Mouse (Mus musculus) limb, embryonic 11.5 days (tissue): ENCODE results near the gene Gm38392. TPM values are rescaled to one million over a fixed set of nuclear protein-coding genes. Genes with fewer than 3 reads are reported as not detected.

ENCODE experiments used
- ATAC-seq: fragments of 200-750 bp; cut with Nextera tagmentation; 2 replicates; pipeline ENCODE4 v1.8.0; 2017; ENCODE audit warnings: low read depth; ENCODE audit not compliant: insufficient number of reproducible peaks, low FRiP score, low TSS enrichment
- DNase-seq: peaks from one replicate; pipeline ENCODE4 v3.0.0-alpha.2; 2015; ENCODE audit warnings: low spot score
- H3K27ac ChIP-seq: fragments of 300-500 bp; sonication (generic); replicated peaks from 2 replicates; pipeline ENCODE4 v1.5.1; 2014; ENCODE audit warnings: low read depth, mild to moderate bottlenecking, low read length
- H3K27me3 ChIP-seq: fragments of 300-500 bp; sonication (generic); 2 replicates; pipeline ENCODE4 v1.6.1; 2014; ENCODE audit warnings: mild to moderate bottlenecking, low read length, mixed read lengths; ENCODE audit not compliant: control insufficient read depth, insufficient read depth
- H3K36me3 ChIP-seq: fragments of 300-500 bp; sonication (generic); 2 replicates; pipeline ENCODE4 v1.6.1; 2014; ENCODE audit warnings: mild to moderate bottlenecking, low read length, moderate library complexity, mixed read lengths; ENCODE audit not compliant: control insufficient read depth, insufficient read depth
- H3K4me1 ChIP-seq: fragments of 300-500 bp; sonication (generic); 2 replicates; pipeline ENCODE4 v1.6.1; 2014; ENCODE audit warnings: low read length, mixed read lengths; ENCODE audit not compliant: control insufficient read depth, insufficient read depth
- H3K4me2 ChIP-seq: fragments of 300-500 bp; sonication (generic); 2 replicates; pipeline ENCODE4 v1.6.1; 2014; ENCODE audit warnings: low read depth, mild to moderate bottlenecking, moderate library complexity; ENCODE audit not compliant: severe bottlenecking
- H3K4me3 ChIP-seq: fragments of 300-500 bp; sonication (generic); 2 replicates; pipeline ENCODE4 v1.5.1; 2014; ENCODE audit warnings: low read depth, low read length
- H3K9ac ChIP-seq: fragments of 300-500 bp; sonication (generic); 2 replicates; pipeline ENCODE4 v1.6.1; 2014; ENCODE audit warnings: mild to moderate bottlenecking, low read length
- H3K9me3 ChIP-seq: fragments of 300-500 bp; sonication (generic); 2 replicates; pipeline ENCODE4 v1.6.1; 2016; ENCODE audit warnings: low read length; ENCODE audit not compliant: control insufficient read depth
- WGBS: fragments of 180-500 bp; shearing (Covaris S2); extraction: QIAGEN DNeasy Blood & Tissue Kit; methylation state at CpG from one replicate; pipeline ENCODE4 v1.1.7; 2014; 5-methylcytosine and 5-hydroxymethylcytosine counted together
- polyA plus RNA-seq: library from polyadenylated mRNA; unstranded; fragments of >200 nt; fragmentation: Nextera tagmentation; extraction: Ambion mirVana; gene quantifications from 2 replicates; pipeline ENCODE4 v1.2.1, GENCODE M21; 2014

The Gm38392 gene
- polyA plus RNA-seq: 0.37 and 0.59 TPM in 2 replicates

DNA sequence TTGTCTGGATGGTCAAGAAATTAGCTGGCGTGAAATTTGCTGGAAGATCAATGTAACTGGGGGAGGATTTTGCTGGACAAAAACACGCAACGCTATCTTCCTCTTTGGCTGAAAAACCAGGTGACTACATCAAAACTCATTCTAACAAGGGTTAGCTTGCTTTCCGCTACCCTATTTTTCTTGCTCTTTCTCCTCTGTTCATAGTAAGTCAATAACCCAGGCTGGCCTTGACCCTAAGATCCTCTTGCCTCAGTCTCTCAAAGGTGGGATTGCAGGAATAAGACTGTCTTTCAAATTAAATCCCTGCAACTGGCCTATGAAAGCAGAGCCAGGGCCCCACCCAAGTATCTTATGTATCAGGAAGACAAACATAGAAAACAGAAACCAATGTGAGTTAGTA lies at the start of gene Gm38392:
Gm38392 (minus strand) TSS at position 101 of the 400 bp plus-strand sequence.
- 94% methylated on average over 4 of the region's 4 CpGs for WGBS
- Histone ChIP-seq H3K27ac (no peak within 1 kb of the TSS), H3K4me3 (no peak within 1 kb of the TSS)

DNA sequence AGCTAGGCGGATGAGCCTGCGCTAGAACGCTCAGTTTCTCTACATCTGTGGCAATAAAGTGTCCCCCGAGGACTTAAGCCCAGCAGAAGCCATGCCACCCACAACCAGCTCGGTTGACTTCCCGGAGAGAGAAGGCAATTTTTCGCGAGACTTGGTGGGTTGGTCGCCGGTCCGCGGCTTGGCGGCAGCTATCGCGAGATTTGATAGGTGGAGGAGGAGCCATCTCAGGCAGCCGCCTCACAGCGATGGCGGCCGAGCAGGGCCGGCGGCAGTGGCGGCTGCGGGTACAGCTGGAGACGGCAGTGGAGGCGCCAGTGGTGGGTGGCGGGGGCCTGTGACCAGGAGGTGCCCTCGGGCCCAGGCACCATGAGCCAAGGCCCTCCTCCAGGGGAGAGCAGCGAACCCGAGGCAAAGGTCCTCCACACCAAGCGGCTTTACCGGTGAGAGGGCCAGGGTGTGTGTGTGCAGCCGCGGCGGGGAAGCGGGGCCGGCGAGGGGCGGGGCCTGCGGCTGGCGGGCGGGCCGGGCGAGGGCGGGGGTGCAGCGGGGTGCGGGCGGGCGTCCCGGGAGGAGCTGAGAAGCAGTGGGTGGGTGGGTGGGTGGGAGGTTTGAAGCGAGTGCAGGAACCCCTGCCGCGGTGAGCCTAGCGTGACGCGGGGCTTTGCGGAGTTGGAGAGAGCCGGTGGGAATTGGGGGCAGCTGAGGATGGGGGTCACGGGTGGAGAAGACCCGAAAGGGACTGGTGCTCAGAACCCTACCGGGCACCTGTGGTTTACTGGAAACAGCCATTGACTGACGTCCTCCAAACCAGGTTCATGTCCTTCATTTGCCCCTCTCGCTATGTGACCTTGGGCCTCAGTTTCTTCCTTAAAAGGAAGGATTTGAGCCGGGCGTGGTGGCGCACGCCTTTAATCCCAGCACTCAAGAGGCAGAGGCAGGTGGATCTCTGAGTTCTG lies 49.3 kb upstream of the Gm38392 start, which contains the start of the genes Tmem79 and Smg5:
Tmem79 (minus strand) TSS at position 91 of the 956 bp plus-strand sequence.
Smg5 (plus strand) TSS at position 203 of the 956 bp plus-strand sequence.
- Histone ChIP-seq H3K36me3 (no peaks in the 10 kb centered on the region), H3K27me3 (no peaks in the 10 kb centered on the region), H3K9ac (peak within 1 kb of the TSS; percentile 92), H3K4me2 (peak within 1 kb of the TSS; percentile 66), H3K9me3 (no peaks in the 10 kb centered on the region), H3K27ac (peak within 1 kb of the TSS; percentile 90), H3K4me1 (peaks cover 11% of the 10 kb centered on the region), H3K4me3 (peak within 1 kb of the TSS; percentile 79)
- 3% methylated on average over 43 of the region's 66 CpGs for WGBS
- DNase-seq: peak; percentile 97
- peak; percentile 90 for ATAC-seq

More for the DNA sequence above, at the start of gene Gm38392:
- no peak within 1 kb of the TSS for H3K4me2 ChIP-seq
- H3K27me3 ChIP-seq: no peaks in the 10 kb centered on the region
- H3K36me3 ChIP-seq: no peaks in the 10 kb centered on the region
- H3K9ac ChIP-seq: no peak within 1 kb of the TSS
- H3K9me3 ChIP-seq: no peaks in the 10 kb centered on the region
- ATAC-seq (no peak), DNase-seq (no peak)
- H3K4me1 ChIP-seq: no peaks in the 10 kb centered on the region

DNA sequence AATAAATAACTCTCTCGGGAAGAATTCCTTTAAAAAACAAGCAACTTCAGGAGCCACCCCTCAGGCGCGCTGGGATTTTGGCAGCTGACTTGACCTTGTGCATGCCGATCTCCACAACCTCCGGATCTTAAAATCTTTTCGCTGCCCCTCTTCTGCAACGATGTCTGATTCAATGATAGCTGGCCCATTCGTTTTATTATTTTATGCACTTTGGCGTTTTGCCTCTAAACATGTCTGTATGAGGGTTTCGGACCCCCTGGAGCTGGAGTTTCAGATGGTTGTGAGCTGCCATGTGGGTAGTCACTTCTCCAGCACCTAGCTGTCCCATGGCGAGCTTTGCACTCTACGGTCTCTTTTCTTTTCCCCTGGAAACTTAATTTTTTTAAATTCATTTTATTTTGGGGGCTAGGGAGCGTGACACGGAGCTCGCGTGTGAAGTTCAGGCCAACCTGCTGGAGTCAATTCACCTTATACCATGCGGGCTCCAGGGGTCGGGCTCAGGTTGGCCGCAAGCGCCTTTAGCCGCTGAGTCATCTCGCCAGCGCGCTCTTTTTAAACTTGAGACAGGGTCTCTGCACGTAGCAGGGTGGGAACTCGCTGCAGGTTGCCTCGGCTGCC lies 48.5 kb upstream of the Gm38392 start:
- Histone ChIP-seq H3K27ac (peak overlapping the region; percentile 90), H3K27me3 (no peaks in the 10 kb centered on the region), H3K4me1 (peaks cover 11% of the 10 kb centered on the region), H3K9ac (peak overlapping the region; percentile 92), H3K9me3 (no peaks in the 10 kb centered on the region), H3K36me3 (no peaks in the 10 kb centered on the region), H3K4me3 (peak overlapping the region; percentile 79), H3K4me2 (peak overlapping the region; percentile 66)
- DNase-seq (no peak), ATAC-seq (peak; percentile 45; the same call in 1 of the 2 replicates)
- WGBS: under 1% methylated on average over 27 of the region's 27 CpGs

DNA sequence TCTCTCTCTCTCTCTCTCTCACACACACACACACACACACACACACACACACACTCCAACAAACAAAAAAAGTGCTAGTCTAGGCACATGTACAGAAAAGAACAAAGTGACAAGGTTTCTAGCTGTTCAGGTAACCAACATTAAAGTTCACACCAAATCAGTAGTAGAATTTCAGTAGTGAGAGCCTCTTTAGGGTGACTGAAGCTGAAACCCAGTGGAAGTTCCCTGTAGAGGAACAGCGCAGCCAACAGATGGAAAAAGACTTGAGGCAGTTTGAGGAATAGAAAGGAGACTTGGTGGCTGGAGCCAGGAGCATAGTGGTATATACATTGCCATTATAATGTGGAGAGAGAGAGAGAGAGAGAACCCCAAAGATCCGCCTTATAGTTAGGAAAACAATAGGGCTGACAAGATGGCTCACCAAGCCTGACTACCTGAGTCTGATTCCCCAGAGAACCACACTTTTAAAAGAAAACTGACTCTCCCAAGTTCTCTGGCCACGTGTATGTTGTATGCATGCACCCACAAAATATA lies 48.0 kb upstream of the Gm38392 start:
- Histone ChIP-seq H3K4me3 (peak overlapping the region; percentile 79), H3K27ac (no peak overlapping the region), H3K9ac (peak overlapping the region; percentile 92), H3K4me2 (peak overlapping the region; percentile 66), H3K27me3 (no peaks in the 10 kb centered on the region), H3K9me3 (no peaks in the 10 kb centered on the region), H3K4me1 (peaks cover 11% of the 10 kb centered on the region), H3K36me3 (no peaks in the 10 kb centered on the region)
- DNase-seq (no peak), ATAC-seq (no peak)
- WGBS: 46% methylated on average over 3 of the region's 3 CpGs

DNA sequence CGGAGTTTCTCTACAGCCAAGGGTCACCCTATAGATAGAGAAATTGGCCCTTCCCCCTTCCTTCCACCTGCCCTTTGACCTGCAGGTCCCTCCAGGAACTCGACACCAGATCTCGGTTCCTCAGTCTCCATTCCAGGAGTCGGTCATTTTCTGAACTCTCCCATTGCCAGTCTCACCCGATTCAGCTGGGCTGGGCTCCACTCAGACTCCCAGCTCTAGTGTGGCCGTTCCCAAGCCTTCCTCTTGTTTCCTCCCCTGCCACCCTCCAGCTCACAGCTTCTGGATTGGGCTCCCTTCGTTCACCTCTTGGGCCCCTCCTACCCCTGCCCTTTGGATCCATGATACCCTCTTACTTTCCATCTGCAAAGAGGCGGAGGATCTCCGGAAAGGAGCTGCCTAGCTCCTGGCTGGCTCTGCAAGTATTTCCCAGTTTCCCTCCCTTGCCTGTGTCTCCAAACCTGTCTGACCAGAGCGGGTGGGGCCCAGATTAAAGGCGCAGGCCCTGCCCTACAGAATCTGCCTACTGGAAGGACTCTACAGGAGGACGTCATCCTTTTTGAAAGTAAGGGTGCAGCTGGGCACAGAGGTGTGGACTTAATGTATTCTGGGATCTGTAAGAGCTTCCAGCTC lies 47.1 kb upstream of the Gm38392 start:
- peak overlapping the region; percentile 22; the same call in 1 of the 2 replicates for H3K4me2 ChIP-seq
- 48% methylated on average over 12 of the region's 12 CpGs for WGBS
- ATAC-seq: no peak
- no peak overlapping the region for H3K9ac ChIP-seq
- no peak for DNase-seq
- no peaks in the 10 kb centered on the region for H3K9me3 ChIP-seq
- no peaks in the 10 kb centered on the region for H3K36me3 ChIP-seq
- H3K27ac ChIP-seq: no peak overlapping the region
- H3K4me1 ChIP-seq: peaks cover 10% of the 10 kb centered on the region
- no peak overlapping the region for H3K4me3 ChIP-seq
- no peaks in the 10 kb centered on the region for H3K27me3 ChIP-seq

DNA sequence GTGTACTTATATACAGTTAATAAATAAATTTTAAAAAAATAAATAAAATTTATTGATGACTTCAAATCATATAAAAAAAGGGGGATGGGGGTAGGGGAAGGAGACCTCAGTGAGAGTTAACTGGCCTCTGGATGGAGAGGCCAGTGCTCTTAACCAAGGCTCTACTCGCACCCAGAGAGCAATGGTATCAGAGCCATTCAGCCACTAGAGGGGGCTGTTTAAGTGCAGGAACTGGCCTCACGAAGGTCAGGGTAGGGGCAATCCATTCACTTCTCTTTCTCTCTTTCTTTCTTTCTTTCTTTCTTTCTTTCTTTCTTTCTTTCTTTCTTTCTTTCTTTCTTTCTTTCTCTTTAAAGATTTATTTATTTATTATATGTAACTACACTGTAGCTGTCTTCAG lies 44.3 kb upstream of the Gm38392 start:
- no peak overlapping the region for H3K27ac ChIP-seq
- no peaks in the 10 kb centered on the region for H3K9me3 ChIP-seq
- peaks cover 4% of the 10 kb centered on the region; the same call in 1 of the 2 replicates for H3K4me1 ChIP-seq
- DNase-seq: peak; percentile 62
- 29% methylated on average over 2 of the region's 2 CpGs for WGBS
- ATAC-seq: no peak
- no peak overlapping the region for H3K9ac ChIP-seq
- no peak overlapping the region for H3K4me3 ChIP-seq
- no peaks in the 10 kb centered on the region for H3K27me3 ChIP-seq
- no peak overlapping the region for H3K4me2 ChIP-seq
- peaks cover 3% of the 10 kb centered on the region; the same call in 1 of the 2 replicates for H3K36me3 ChIP-seq

DNA sequence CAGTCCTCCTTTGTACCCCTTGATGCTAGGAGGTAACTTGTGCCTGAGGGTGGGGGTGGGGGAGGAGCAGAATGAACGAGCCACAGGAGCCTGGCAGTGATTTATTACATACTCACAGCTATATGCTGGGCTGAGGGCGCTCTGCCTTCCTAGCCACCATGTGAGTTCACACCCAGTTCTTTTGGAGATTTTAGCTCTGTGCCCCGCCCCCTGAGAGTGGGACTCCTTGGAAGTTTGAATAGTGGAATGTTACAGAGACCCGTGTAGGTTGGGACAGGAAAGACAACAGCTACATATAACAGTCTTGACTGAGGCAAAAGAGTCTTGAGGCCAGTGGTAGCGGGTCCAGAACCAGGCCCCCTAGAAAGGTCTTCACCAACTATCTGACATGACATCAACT lies 41.9 kb upstream of the Gm38392 start:
- Histone ChIP-seq H3K4me3 (no peak overlapping the region), H3K4me1 (peaks cover 5% of the 10 kb centered on the region; the same call in 1 of the 2 replicates), H3K27me3 (no peaks in the 10 kb centered on the region), H3K4me2 (no peak overlapping the region), H3K9me3 (no peaks in the 10 kb centered on the region), H3K36me3 (peaks cover 3% of the 10 kb centered on the region; the same call in 1 of the 2 replicates), H3K27ac (no peak overlapping the region), H3K9ac (no peak overlapping the region)
- no peak for ATAC-seq
- no peak for DNase-seq
- WGBS: 48% methylated on average over 5 of the region's 5 CpGs
